ENCODE assay signal across 8 mouse cellular contexts in genomic region chr5:139930927-139931351, GRCm38 (mm10). TPM values are rescaled to one million over a fixed set of nuclear protein-coding genes. Genes with fewer than 3 reads are reported as not detected.
DNase-seq lines count a peak whose midpoint lies in the region; ATAC-seq lines count a peak whose summit lies in the region.

No protein-coding gene starts in this region.

- H3K27me3 ChIP-seq in heart, embryonic 15.5 days = peaks cover 42% of the 10 kb centered on the region
- no peaks in the 10 kb centered on the region for H3K27me3 ChIP-seq in embryonic facial prominence, embryonic 11.5 days (ENCODE audit: control insufficient read depth, insufficient read depth, low read length)
- no peaks in the 10 kb centered on the region; the same call in 1 of the 2 replicates for H3K27me3 ChIP-seq in midbrain, embryonic 15.5 days (replicated peaks)

- H3K36me3 ChIP-seq in heart, embryonic 15.5 days = no peaks in the 10 kb centered on the region
- no peaks in the 10 kb centered on the region for H3K36me3 ChIP-seq in embryonic facial prominence, embryonic 11.5 days (replicated peaks; ENCODE audit: control insufficient read depth, insufficient read depth, low read depth, low read length)
- H3K36me3 ChIP-seq in midbrain, embryonic 15.5 days (replicated peaks) = no peaks in the 10 kb centered on the region

- H3K27ac ChIP-seq in heart, embryonic 15.5 days = no peak overlapping the region
- no peak overlapping the region for H3K27ac ChIP-seq in embryonic facial prominence, embryonic 11.5 days (replicated peaks; ENCODE audit: low read depth, low read length)
- no peak overlapping the region for H3K27ac ChIP-seq in midbrain, embryonic 15.5 days

- 2% methylated on average over 12 of the region's 12 CpGs for WGBS in heart, embryonic 15.5 days
- 0% methylated on average over 12 of the region's 12 CpGs for WGBS in embryonic facial prominence, embryonic 11.5 days
- WGBS in midbrain, embryonic 15.5 days = 1% methylated on average over 12 of the region's 12 CpGs

- ATAC-seq in heart, embryonic 15.5 days (replicated peaks; ENCODE audit: insufficient number of reproducible peaks, insufficient read depth, low FRiP score, low read depth) = peak; percentile 55
- ATAC-seq in embryonic facial prominence, embryonic 11.5 days (replicated peaks; ENCODE audit: insufficient number of reproducible peaks, low FRiP score, low TSS enrichment, low read depth) = no peak
- no peak for ATAC-seq in midbrain, embryonic 15.5 days (replicated peaks)

- peak overlapping the region; percentile 36 for H3K4me2 ChIP-seq in heart, embryonic 15.5 days
- H3K4me2 ChIP-seq in embryonic facial prominence, embryonic 11.5 days (ENCODE audit: low read depth, low read length) = no peak overlapping the region
- H3K4me2 ChIP-seq in midbrain, embryonic 15.5 days = peak overlapping the region; percentile 25; the same call in 1 of the 2 replicates

- H3K9me3 ChIP-seq in heart, embryonic 15.5 days (replicated peaks) = no peaks in the 10 kb centered on the region
- no peaks in the 10 kb centered on the region for H3K9me3 ChIP-seq in embryonic facial prominence, embryonic 11.5 days (replicated peaks; ENCODE audit: control insufficient read depth, low read length)
- H3K9me3 ChIP-seq in midbrain, embryonic 15.5 days = no peaks in the 10 kb centered on the region

- peaks cover 23% of the 10 kb centered on the region for H3K4me1 ChIP-seq in heart, embryonic 15.5 days (replicated peaks)
- H3K4me1 ChIP-seq in embryonic facial prominence, embryonic 11.5 days (ENCODE audit: control insufficient read depth, insufficient read depth, low read length) = peaks cover 11% of the 10 kb centered on the region
- H3K4me1 ChIP-seq in midbrain, embryonic 15.5 days = peaks cover 28% of the 10 kb centered on the region

- H3K4me3 ChIP-seq in heart, embryonic 15.5 days = no peak overlapping the region; the same call in 1 of the 2 replicates
- H3K4me3 ChIP-seq in embryonic facial prominence, embryonic 11.5 days (ENCODE audit: low read depth, low read length) = no peak overlapping the region
- no peak overlapping the region for H3K4me3 ChIP-seq in midbrain, embryonic 15.5 days

- intact Hi-C loops in heart, postnatal 36 days (cut with DNase I) = no loop called here
- intact Hi-C loops in left cerebral cortex, postnatal 25 days (cut with DNase I) = no loop called here

- no peak for DNase-seq in heart, postnatal 36 days
- peak; percentile 58 for DNase-seq in embryonic facial prominence, embryonic 11.5 days (ENCODE audit: low spot score)
- DNase-seq in kidney, adult 8-10 months = peak; percentile 59 to 71
- no peak for DNase-seq in cerebellum, adult 9-10 months
- no peak for DNase-seq in gastrocnemius, postnatal 10 days
- no peak for DNase-seq in left cerebral cortex, postnatal 25 days (ENCODE audit: low spot score in 2 of 2)

- H3K9ac ChIP-seq in heart, embryonic 15.5 days = no peak overlapping the region
- no peak overlapping the region; the same call in 1 of the 2 replicates for H3K9ac ChIP-seq in embryonic facial prominence, embryonic 11.5 days (replicated peaks; ENCODE audit: low read length)
- H3K9ac ChIP-seq in midbrain, embryonic 15.5 days = no peak overlapping the region

RNA-seq across cellular contexts. Expression of gene Elfn1, which starts 23.2 kb away (rescaled TPM):
- polyA plus RNA-seq in heart, embryonic 15.5 days (2015; fragmentation: Nextera tagmentation; extraction: Ambion mirVana) = 0.10 and 0.65 TPM in 2 replicates
- total RNA-seq in heart, postnatal 36 days (2021) = under 1 TPM; 0.08 to 0.38 TPM
- 0.27 and 0.28 TPM in 2 replicates for polyA plus RNA-seq in embryonic facial prominence, embryonic 11.5 days (2014; fragmentation: Nextera tagmentation; extraction: Ambion mirVana)
- 2.7 and 4.3 TPM in 2 replicates for polyA plus RNA-seq in midbrain, embryonic 15.5 days (2015; fragmentation: Nextera tagmentation; extraction: Ambion mirVana)
- 1 to 10 TPM in 1 of 2 experiments, under 1 TPM in 1; 0.99 to 1.0 TPM for total RNA-seq in gastrocnemius, postnatal 10 days (2021)
- 10 to 100 TPM; 35.0 to 37.6 TPM for total RNA-seq in left cerebral cortex, postnatal 25 days (2021)

Comparison
In these comparisons a context has a peak if more than half of its experiments do, and no peak if none do; other contexts are left out.
1. DNase-seq: peak in embryonic facial prominence, embryonic 11.5 days (single experiment) and kidney, adult 8-10 months (2 of 2); none in heart, postnatal 36 days (0 of 2), cerebellum, adult 9-10 months (single experiment), gastrocnemius, postnatal 10 days (single experiment) and left cerebral cortex, postnatal 25 days (0 of 2).
2. RNA of gene Elfn1, which starts 23.2 kb away (total RNA-seq): 35.0 to 37.6 TPM in left cerebral cortex, postnatal 25 days; 0.99 to 1.0 TPM in gastrocnemius, postnatal 10 days and 0.08 to 0.38 TPM in heart, postnatal 36 days; every median in the first group is over 10 times any median in the second.